In genomic region chr2:68315258-68315657, GRCm38 (mm10) we compare ENCODE assay signal across 12 mouse cellular contexts.
DNase-seq lines count a peak whose midpoint lies in the region; ATAC-seq lines count a peak whose summit lies in the region.
"Had no signal": no experiment of that assay in that cellular context is flagged by ENCODE, and none has a peak within 500 bp of the region (broad histone marks: within the 10 kb centered on the region; RNA-seq: fewer than 3 reads in every experiment).

No protein-coding gene starts in this region.

- peaks cover 20% of the 10 kb centered on the region for H3K4me1 ChIP-seq in heart, embryonic 15.5 days (replicated peaks)
- H3K4me1 ChIP-seq in midbrain, embryonic 11.5 days (ENCODE audit: control insufficient read depth, insufficient read depth, low read length), result peaks cover 4% of the 10 kb centered on the region; the same call in 1 of the 2 replicates
- H3K4me1 ChIP-seq in midbrain, embryonic 15.5 days, result peaks cover 10% of the 10 kb centered on the region
- H3K4me1 ChIP-seq in hindbrain, embryonic 14.5 days (replicated peaks; ENCODE audit: control insufficient read depth, insufficient read depth, low read length), result peaks cover 11% of the 10 kb centered on the region; the same call in 1 of the 2 replicates
- H3K4me1 ChIP-seq: stomach, embryonic 15.5 days had no signal

- H3K9me3 ChIP-seq in heart, embryonic 15.5 days (replicated peaks), result no peaks in the 10 kb centered on the region
- H3K9me3 ChIP-seq in midbrain, embryonic 11.5 days (ENCODE audit: control insufficient read depth, low read length), result no peaks in the 10 kb centered on the region
- H3K9me3 ChIP-seq in midbrain, embryonic 15.5 days, result no peaks in the 10 kb centered on the region
- no peaks in the 10 kb centered on the region for H3K9me3 ChIP-seq in hindbrain, embryonic 14.5 days (ENCODE audit: control insufficient read depth, low read length)
- H3K9me3 ChIP-seq: stomach, embryonic 15.5 days had no signal

- no peak for DNase-seq in heart, adult 8-10 months (ENCODE audit: low spot score)
- DNase-seq in midbrain, embryonic 11.5 days (ENCODE audit: low spot score, missing footprints), result no peak
- DNase-seq in hindbrain, embryonic 14.5 days (ENCODE audit: low spot score), result no peak
- peak; percentile 27 for DNase-seq in skeletal muscle tissue, adult 2 months (ENCODE audit: low read depth, low spot score)
- no peak for DNase-seq in c-Kit-positive CD71-positive TER-119-positive erythroid progenitor cells, embryonic 14.5 days (ENCODE audit: low spot score)
- no peak for DNase-seq in lung, adult 18-20 months
- DNase-seq: cerebellum, postnatal 36 days; lung, postnatal 10 days; right cerebral cortex, postnatal 14 days had no signal

- H3K4me2 ChIP-seq in heart, embryonic 15.5 days, result no peak overlapping the region
- H3K4me2 ChIP-seq in midbrain, embryonic 11.5 days, result no peak overlapping the region
- H3K4me2 ChIP-seq in midbrain, embryonic 15.5 days, result no peak overlapping the region
- H3K4me2 ChIP-seq in hindbrain, embryonic 14.5 days (replicated peaks), result no peak overlapping the region
- H3K4me2 ChIP-seq: stomach, embryonic 15.5 days had no signal

- no peak overlapping the region for H3K9ac ChIP-seq in heart, embryonic 15.5 days
- no peak overlapping the region for H3K9ac ChIP-seq in midbrain, embryonic 11.5 days (ENCODE audit: low read length)
- H3K9ac ChIP-seq in midbrain, embryonic 15.5 days, result no peak overlapping the region
- no peak overlapping the region for H3K9ac ChIP-seq in hindbrain, embryonic 14.5 days
- H3K9ac ChIP-seq: stomach, embryonic 15.5 days had no signal

- no peak overlapping the region for H3K27ac ChIP-seq in heart, embryonic 15.5 days
- H3K27ac ChIP-seq in midbrain, embryonic 11.5 days (ENCODE audit: low read depth, low read length), result no peak overlapping the region
- no peak overlapping the region for H3K27ac ChIP-seq in midbrain, embryonic 15.5 days
- no peak overlapping the region for H3K27ac ChIP-seq in hindbrain, embryonic 14.5 days
- H3K27ac ChIP-seq: stomach, embryonic 15.5 days had no signal

- no peak overlapping the region for H3K4me3 ChIP-seq in heart, embryonic 15.5 days
- H3K4me3 ChIP-seq in midbrain, embryonic 11.5 days (ENCODE audit: low read depth, low read length), result no peak overlapping the region
- H3K4me3 ChIP-seq in midbrain, embryonic 15.5 days, result no peak overlapping the region
- no peak overlapping the region for H3K4me3 ChIP-seq in hindbrain, embryonic 14.5 days (replicated peaks; ENCODE audit: low read length)
- H3K4me3 ChIP-seq: stomach, embryonic 15.5 days had no signal

- no peaks in the 10 kb centered on the region for H3K27me3 ChIP-seq in heart, embryonic 15.5 days
- H3K27me3 ChIP-seq in midbrain, embryonic 11.5 days (ENCODE audit: control insufficient read depth, insufficient read depth, low read length), result no peaks in the 10 kb centered on the region
- no peaks in the 10 kb centered on the region for H3K27me3 ChIP-seq in midbrain, embryonic 15.5 days (replicated peaks)
- no peaks in the 10 kb centered on the region for H3K27me3 ChIP-seq in hindbrain, embryonic 14.5 days (ENCODE audit: control insufficient read depth, insufficient read depth, low read length)
- H3K27me3 ChIP-seq: stomach, embryonic 15.5 days had no signal

- WGBS in heart, embryonic 15.5 days, result 66% methylated on average over 11 of the region's 11 CpGs
- 78% methylated on average over 11 of the region's 11 CpGs for WGBS in midbrain, embryonic 11.5 days
- 65% methylated on average over 11 of the region's 11 CpGs for WGBS in midbrain, embryonic 15.5 days
- WGBS in hindbrain, embryonic 14.5 days, result 55% methylated on average over 11 of the region's 11 CpGs

- peaks cover 4% of the 10 kb centered on the region; the same call in 1 of the 2 replicates for H3K36me3 ChIP-seq in heart, embryonic 15.5 days
- H3K36me3 ChIP-seq in midbrain, embryonic 11.5 days (ENCODE audit: control insufficient read depth, insufficient read depth, low read length), result no peaks in the 10 kb centered on the region
- no peaks in the 10 kb centered on the region for H3K36me3 ChIP-seq in midbrain, embryonic 15.5 days (replicated peaks)
- H3K36me3 ChIP-seq in hindbrain, embryonic 14.5 days (replicated peaks; ENCODE audit: control insufficient read depth, insufficient read depth), result no peaks in the 10 kb centered on the region
- H3K36me3 ChIP-seq: stomach, embryonic 15.5 days had no signal

- 0 out of 2 replicates have a peak, but pooled peaks have one; percentile 27 for ATAC-seq in heart, embryonic 15.5 days (replicated peaks; ENCODE audit: insufficient number of reproducible peaks, insufficient read depth, low FRiP score, low read depth)
- ATAC-seq in midbrain, embryonic 11.5 days (ENCODE audit: low FRiP score), result 0 out of 2 replicates have a peak, but pooled peaks have one; percentile 41
- ATAC-seq in midbrain, embryonic 15.5 days (replicated peaks), result no peak; the same call in 1 of the 2 replicates
- ATAC-seq in hindbrain, embryonic 14.5 days (ENCODE audit: low FRiP score), result peak; percentile 31; the same call in 1 of the 2 replicates
